Mouse (Mus musculus) CH12F3 (cell line): ENCODE data around the gene Peak1.

Source experiments
- in situ Hi-C: fragments of 300-500 bp; cut with MboI; formaldehyde crosslinking; loops from 2 replicates; pipeline ENCODE4 v1.14.3; 2020; ENCODE audit warnings: low sequenced_read_pairs

Peak1 gene

DNA sequence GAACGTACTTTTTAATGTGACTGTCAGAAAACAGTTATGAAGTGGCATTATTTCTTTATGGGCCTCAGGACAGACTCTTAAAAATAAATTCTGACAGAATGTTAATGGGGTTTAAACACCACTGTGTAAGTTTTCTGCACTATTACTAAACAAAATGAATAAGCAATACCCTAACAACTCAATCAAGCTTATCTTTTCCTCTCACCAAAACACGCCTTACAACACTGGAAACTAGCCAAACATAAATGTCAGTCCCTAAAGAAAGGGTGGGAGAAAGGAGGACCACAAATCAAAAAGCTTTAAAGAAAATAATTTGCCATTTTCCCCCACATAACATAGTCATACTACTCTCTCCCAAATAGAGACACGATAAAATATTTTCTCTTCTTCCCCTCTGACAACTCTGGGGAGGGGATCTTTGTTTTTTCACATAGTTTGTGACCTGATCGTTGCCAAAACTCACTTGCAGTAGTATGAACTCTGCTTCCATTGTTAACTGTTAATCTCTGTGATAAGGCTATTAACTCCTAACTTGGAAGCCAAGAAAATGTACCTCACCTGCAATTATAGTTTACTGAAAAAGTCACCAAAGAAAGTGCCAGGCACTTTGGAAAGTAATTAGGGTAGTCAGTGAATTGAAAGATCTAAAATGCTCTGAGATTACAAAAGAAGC, 1.8 kb downstream of the Peak1 start:
- in situ Hi-C loops: no loop called here

DNA sequence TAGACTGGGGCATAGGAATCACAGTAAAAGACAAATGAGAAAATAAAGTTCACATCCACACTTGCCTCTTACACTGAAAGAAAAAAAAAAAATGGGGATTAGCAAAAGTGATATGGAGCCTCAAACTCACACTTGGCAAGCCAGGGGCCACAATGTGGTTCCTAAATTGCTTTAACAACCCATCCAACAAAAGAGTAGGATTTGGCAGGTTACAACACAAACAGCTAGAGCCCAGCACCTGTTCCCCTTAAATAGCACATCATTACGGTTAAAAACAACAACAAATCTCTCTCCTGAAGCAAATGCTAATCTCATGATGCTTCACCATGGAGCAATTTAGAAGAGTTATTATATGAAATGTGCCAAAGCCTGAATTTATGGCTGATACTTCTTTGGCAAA, 2.5 kb downstream of the Peak1 start:
- in situ Hi-C loops: no loop called here

DNA sequence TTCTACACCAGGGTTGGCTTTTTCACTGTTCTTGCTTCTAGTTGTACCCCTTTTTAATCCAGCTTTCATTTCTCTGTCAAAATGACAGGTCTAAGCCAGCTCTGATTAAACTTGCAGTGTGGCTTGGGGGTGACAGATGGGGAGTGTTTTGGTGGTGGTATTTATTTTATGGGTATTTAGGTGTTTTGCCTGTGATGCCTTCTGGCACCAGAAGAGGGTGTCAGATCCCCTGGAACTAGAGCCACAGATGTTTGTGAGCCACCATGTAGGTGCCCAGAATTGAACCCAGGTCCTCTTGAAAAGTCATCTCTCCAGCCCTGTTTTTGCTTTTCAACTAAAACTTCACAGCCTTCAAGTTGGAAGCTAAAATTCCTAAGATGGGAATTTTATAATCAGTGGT, 3.5 kb downstream of the Peak1 start:
- in situ Hi-C loops: no loop called here

DNA sequence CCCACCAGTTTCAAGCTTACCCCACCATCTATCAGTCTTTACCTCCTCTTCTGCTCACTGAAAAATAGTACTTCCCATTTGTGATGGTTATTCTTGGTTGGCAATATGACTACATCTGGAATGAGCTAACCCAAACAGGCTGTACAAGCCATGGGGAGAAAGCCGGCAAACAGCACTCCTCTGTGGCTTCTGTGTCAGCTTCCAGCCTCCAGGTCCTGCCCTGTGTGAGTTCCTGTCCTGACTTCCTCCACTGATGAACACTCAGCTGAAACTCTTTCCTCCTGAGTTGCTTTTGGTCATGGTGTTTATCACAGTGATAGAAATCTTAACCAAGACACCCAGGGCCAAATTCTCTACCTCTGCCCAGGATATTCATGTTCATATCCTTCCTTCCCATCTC, 5.2 kb downstream of the Peak1 start:
- in situ Hi-C loops: no loop called here

DNA sequence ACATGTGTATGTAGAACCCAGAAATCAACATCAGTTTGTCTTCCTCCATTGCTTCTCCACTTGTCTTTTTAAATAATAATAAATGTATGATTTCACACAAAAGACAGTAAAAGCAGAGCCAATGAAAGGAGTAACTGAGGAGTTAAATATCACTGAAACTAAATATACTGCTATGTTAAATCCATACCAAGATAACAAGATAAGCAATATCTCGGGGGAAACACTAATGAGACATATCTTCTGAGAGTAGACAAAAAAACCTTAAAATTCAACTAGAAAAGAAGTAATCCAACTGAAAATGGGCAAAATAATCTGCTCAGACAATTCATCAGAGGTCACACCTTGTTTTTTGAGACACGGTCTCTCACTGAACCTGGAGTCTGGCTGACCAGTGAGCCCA, 7.9 kb downstream of the Peak1 start:
- in situ Hi-C loops: no loop called here

DNA sequence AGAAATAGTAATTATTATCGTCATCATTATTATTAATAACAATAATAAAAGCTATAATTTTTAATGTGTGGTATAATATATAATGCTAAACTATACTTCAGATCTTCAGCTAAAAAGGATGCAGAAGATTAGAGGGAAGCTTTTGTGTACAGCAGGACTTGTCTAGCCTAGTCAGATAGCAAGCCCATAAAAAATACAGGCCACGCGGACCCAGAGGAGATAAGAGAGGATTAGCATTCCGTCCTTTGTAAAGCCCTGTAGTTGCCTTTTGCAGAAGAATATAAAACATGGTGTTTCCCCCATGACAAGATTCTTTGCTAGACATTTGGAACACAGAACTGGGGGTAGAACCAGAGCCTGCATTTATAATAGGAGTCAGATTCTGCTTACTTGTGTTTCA, 13.2 kb downstream of the Peak1 start:
- in situ Hi-C loops: no loop called here

DNA sequence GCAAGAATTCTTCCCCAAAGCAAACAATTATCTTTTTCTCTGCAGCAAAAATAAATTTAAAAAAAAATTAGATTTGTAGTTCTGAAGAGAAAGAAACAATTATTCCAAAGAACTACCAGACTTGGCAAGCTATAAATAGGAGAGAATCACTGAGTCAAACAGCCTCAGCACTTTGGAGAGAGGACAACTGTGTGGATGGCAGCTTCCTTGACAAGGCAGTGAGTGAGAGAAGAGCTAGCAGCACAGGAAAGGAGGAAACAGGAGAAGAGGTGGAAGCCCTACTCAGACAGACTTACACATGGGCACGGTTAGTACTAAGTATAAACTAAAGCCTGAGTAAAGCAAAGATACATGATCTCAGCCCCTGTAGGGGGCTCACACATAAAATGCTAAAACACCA, 21.6 kb downstream of the Peak1 start:
- in situ Hi-C loops: no loop called here

DNA sequence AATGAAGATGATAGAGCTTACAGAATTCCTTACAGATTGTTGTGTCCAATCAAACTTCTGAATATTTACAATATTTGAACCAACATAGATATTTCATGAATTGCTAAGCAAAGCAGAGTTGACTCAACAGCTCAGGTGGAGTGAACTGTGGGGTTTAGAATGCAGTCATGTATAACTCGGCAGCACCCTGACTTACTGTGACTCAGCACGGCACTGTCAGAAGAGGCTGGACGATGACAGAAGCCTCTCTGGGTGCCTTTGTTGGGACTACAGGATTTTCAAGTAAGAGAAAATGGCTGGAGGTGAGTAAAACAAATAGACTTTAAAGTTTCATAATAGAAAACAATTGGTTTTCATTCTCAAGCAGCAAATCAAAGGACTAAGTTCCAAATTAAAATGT, 25.0 kb downstream of the Peak1 start:
- in situ Hi-C loops: no loop called here

DNA sequence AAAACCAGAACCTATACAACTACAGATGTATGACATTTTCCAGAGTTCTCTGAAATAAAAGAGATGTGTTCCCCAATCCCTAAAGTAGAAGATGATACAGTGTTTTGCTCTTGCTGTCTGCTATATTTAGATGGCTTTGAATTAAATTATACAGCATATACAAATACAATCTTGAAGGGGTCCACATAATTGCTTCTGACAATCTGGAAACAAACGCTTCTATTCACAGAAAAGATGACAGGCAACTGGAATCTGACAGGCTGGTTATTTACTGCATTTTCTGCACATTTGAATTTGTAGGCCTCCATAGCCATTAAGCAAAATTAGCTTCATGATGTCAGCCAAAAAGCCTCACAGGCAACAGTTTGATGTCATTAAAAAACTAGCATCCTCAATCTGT, 35.1 kb downstream of the Peak1 start:
- in situ Hi-C loops: no loop called here

DNA sequence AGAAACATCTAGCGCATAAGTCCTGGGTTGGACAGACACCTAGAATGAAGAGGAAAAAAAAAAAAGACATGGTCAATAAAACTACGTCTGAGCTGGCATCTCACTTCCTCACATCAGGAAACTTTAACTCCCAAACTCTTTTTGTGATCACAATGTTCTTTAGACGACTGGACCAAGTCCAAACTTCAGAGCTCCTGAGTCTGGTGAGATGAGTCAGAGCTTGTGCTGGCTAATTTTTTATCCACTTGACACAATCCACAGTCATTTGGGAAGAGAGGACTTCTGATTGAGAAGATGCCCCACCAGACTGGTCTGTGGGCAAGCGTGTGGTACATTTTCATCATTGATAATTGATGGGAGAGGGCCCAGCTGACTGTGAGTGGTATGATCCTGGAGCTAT, 43.5 kb downstream of the Peak1 start:
- in situ Hi-C loops: no loop called here

DNA sequence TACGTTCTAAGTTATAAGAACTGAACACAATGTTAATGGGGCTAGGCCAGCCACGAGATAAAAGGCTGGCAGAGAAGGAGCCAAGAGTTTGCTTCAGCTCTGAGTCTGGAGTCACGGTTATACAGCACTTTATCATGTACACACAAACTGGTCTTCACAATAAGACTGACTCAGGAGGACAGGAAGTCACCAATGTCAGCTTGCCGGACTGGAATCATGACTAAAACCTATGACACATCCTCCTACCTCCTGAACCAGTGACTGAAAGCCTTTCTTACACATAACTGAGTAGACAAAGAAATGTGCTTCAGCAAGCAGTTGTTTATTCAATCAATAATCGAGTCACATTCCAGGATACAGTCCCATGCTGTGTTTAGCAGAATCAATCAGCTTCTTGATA, 47.2 kb downstream of the Peak1 start:
- in situ Hi-C loops: no loop called here

DNA sequence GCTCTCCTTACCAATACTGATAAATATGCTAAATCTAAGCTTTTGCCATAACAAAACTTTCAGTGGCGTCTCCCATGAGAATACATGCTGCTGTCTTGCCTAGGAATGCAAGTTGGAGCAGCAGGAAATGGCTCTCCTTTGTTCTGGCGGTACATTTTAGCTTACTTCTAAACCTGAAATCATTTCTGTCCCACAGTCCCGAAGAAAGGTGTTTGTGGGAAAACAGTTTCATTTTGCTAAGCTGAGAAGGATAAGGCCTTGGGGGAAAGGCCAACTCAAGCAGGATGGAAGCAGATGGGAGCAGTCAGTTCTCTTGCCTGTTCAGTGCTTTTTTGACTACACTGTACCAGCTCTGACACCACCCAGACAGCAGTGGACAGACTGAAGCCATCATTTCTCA, 49.1 kb downstream of the Peak1 start:
- in situ Hi-C loops: no loop called here

DNA sequence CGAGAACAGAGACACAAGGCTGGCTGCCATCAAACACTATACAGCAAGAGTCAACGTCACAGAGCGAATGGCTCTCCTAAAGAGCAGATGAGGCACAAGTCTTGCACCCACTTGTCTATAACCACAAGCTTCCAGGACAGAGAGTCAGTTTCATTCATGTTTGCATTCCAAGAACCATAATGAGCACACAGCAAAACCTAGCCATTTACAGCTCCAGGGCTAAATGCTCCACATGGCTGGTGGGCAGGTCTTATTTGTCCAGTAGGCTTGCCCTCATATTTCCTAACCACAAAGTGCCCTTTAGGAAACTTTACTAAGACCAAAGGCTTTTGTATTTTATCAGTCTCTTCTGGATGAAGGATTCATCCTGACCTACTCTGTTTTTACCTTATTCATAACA, 54.6 kb downstream of the Peak1 start:
- in situ Hi-C loops: no loop called here

DNA sequence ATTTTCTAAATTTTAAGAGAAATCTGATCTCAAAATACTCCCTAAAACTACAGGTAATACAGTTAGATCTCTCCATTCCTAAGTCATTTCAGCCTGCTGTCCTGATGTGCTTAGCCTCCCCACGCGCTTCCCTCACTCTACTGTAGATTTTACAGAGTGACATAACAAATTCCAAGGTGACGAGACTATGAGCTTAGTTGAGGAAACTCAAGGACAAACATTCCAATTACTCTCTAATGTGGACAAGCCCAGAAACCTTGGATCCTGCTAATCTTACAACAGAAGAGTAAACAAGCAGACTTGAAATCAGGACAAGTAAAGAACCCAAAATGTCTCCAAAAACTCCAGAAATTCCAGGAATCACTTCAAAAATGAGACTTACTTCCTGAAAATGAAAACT, 58.6 kb downstream of the Peak1 start:
- in situ Hi-C loops: no loop called here

DNA sequence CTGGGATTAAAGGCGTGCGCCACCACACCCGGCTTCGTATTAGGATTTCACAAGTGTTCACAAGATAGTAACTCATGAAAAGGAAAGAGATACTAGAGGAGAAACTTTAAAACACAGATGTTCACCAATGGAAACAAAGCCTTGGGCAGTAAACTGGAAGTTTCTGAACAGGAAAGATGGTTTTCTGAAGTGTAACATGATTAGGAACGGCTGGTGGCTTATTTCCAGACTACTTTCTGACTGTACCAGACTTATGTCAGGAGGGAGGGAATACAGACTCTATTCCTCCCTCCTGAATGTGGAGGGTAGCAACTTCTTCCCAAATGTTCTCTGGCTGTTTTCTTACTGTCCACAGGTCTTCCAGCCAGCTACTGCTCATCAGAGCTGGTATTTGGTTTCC, 62.7 kb downstream of the Peak1 start:
- in situ Hi-C loops: no loop called here

DNA sequence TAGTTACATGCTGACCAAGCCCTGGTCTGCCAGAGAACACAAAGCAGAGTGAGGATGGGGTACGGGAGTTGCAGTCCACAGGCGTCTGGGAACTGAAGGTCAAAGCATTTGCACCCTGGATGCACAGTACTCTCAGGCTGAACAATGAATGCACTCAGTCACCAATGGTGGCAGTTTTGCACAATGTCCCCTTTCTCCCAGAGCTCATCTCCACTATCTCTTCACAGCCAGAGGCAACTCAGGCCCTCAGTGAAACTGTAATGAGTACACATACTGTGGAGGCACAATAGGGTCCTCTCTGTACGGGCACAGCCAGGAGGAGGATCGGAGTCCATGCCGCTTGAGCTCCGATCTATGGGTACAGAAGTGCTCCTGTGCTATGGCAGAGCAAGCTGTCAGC, 71.5 kb downstream of the Peak1 start:
- in situ Hi-C loops: no loop called here

DNA sequence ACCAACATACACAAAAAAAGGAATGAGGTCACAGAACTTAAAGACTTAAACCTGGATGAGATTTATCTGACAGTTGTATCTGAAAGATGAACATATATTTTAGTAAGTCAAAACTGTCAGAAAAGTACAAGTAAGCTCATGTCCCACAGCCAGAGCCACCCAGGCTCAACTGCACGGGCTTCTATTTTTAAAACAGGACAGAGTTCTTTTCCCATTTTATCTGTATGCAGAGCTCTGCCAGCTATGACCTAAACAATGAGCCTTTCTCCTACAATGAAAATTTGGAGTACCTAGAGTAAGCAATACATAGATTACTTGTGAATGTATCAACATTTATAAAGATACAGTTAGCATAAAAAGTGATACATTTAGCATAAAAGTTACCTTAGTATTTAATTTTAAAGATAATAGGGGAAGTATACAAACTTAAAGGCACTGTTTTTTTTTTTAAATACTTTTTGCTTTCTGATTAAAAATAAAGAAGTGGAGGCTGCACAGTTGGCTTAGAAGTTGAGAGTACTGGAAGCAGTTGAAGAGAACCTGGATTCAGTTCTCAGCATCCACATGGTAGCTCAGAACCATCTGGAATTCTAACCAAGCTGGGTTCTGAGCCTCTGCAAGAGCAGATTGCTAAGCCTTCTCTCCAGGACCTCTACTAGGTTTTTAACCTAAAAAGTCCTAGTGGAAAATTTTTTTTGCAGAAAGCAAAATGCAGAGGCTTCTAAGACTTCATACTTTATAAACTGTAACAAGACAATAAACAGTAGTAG, 78.3 kb downstream of the Peak1 start:
- in situ Hi-C loops: no loop called here

DNA sequence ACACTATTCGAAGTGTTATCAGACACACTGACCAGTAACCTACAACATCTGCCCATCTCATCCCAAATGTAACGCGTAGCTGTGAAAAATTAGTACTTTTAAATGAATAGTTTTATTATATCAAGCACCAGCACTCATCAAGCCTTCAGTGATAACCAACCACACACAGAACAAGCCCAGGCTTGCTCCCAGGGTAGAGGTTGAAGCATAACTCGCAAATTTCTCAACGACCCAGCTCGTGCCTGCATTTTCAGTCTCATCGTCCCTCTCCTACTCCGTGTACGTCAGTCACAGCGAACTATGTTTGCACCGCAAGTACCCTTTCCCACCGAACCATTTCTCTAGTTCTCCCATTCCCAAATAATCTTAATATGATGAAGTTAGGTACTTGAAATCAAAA, 83.5 kb downstream of the Peak1 start:
- in situ Hi-C loops: no loop called here

DNA sequence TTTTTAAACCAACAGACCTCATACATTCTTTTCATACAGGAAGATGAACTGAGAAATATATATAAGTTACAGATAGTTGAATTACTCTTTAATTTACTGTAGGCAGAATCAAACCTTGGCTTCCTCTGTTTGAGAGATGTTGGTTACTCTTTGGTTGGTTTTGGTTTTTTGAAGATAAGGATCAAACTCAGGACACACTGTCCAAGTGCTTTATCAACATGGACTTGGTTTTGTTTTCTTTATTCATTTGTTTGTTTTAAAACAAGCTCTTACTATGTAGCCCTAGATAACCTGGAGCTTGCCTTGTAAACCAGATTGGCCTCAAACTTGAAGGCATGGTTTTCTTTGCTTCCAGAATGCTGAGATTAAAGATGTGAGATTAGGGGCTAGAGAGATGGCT, 85.1 kb downstream of the Peak1 start:
- in situ Hi-C loops: no loop called here

DNA sequence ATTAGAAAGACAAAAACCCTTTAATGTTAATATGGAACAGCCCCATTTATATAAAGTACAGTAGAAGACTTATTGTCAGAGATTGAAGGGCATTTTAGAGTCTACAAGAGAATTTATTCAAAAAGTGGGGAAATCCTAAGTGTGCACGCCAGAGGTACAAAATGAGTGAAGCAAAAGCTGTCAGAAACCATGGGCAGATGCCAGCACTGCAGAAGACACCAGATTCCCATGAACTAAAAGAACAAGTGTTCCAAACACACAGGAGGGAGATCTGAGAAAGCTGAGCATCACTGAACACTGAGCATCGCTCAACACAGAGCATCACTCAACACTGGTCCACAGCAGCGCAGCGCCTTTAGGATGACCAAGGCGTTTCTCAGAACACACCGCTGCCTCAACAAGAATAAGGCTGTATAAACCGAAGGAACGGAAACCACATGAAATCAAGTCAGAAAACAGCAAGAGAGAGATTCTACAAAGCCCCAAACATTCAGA, 91.3 kb downstream of the Peak1 start:
- in situ Hi-C loops: no loop called here

DNA sequence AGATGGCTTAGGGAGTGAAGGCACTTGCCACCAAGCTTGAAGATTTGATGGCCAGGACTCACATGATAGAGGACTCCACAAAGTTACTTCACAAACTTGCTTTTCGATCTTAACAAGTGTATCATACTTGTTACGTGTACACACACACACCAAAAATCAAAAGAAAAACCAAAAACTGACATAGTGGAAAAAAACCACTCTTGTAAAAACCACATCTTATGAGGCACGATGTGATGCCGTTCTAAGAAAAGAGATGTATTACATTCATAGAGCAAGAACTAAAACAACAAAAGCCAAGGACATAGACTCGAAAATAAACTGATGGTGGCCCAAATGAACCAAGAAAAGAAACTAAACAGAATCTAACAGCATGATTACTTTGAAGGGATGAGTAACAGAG, 92.1 kb downstream of the Peak1 start:
- in situ Hi-C loops: no loop called here

DNA sequence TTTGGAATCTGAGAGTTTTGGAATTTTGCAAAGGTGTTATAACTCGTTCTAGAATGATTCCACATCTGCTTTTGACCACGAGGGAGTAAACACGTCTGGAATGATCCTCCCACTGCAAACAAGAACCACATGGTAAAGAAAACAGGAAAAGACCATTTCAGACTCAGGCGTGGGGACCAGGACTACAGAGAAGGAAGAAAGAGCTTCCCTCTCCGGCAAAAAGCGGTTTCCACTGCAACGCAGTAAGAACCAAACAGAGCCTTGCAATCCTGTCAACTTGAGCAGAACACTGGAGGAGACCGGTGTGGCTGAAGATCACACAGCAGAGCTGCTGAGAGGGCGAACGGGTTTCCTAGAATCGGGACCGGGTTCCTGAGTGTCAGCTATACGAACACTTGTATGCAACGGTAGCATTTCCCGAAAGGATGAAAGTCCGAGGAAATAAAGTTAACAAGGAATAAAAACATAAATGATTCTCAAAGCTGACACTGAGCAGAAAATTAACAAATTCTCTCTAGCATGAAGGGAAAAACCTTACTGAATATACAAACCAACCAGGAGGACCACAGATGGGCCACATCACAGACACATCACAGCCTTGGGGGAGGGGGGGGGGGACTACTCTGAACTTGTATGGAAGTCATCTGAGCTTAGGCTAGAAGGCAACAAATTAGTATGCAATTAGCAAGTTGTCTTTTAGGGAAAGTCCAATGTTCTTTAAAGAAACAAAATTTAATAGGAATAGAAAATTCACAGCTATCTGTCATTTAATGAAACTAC, 93.1 kb downstream of the Peak1 start:
- in situ Hi-C loops: no loop called here
